Mouse (Mus musculus) forebrain, embryonic 12.5 days (tissue): ENCODE measurements around the gene Glrx. TPM values are rescaled to one million over a fixed set of nuclear protein-coding genes. Genes with fewer than 3 reads are reported as not detected.
"Not testable (repeated sequence)": the region's sequence is repeated elsewhere in the genome, so short reads cannot be mapped to it uniquely, and the experiment has no call there.

Source experiments
- ATAC-seq: fragments of 200-750 bp; cut with Nextera tagmentation; 2 replicates; pipeline ENCODE4 v1.8.0; 2017; ENCODE audit warnings: moderate TSS enrichment; ENCODE audit not compliant: low FRiP score
- H3K27ac ChIP-seq: fragments of 300-500 bp; sonication (generic); 2 replicates; pipeline ENCODE4 v1.5.1; 2016; ENCODE audit warnings: mild to moderate bottlenecking
- H3K27me3 ChIP-seq: fragments of 300-500 bp; sonication (generic); 2 replicates; pipeline ENCODE4 v1.6.1; 2016; ENCODE audit warnings: mild to moderate bottlenecking
- H3K36me3 ChIP-seq: fragments of 300-500 bp; sonication (generic); replicated peaks from 2 replicates; pipeline ENCODE4 v1.6.1; 2016; ENCODE audit warnings: mild to moderate bottlenecking
- H3K4me1 ChIP-seq: fragments of 300-500 bp; sonication (generic); 2 replicates; pipeline ENCODE4 v1.6.1; 2016
- H3K4me2 ChIP-seq: fragments of 300-500 bp; sonication (generic); 2 replicates; pipeline ENCODE4 v1.6.1; 2016; ENCODE audit warnings: mild to moderate bottlenecking, moderate library complexity
- H3K4me3 ChIP-seq: fragments of 300-500 bp; sonication (generic); replicated peaks from 2 replicates; pipeline ENCODE4 v1.5.1; 2016; ENCODE audit warnings: mild to moderate bottlenecking
- H3K9ac ChIP-seq: fragments of 300-500 bp; sonication (generic); 2 replicates; pipeline ENCODE4 v1.6.1; 2016; ENCODE audit warnings: mild to moderate bottlenecking
- H3K9me3 ChIP-seq: fragments of 300-500 bp; sonication (generic); 2 replicates; pipeline ENCODE4 v1.6.1; 2016
- WGBS: fragments of 180-500 bp; shearing (Covaris S2); methylation state at CpG from one replicate; pipeline ENCODE4 v1.1.7; 2016; 5-methylcytosine and 5-hydroxymethylcytosine counted together
- polyA plus RNA-seq: library from polyadenylated mRNA; unstranded; fragments of >200 nt; fragmentation: Nextera tagmentation; extraction: Ambion mirVana; gene quantifications from 2 replicates; pipeline ENCODE4 v1.2.1, GENCODE M21; 2016

Gene Glrx
- polyA plus RNA-seq, 1 experiment from 2014 or later, result 27.8 TPM

DNA sequence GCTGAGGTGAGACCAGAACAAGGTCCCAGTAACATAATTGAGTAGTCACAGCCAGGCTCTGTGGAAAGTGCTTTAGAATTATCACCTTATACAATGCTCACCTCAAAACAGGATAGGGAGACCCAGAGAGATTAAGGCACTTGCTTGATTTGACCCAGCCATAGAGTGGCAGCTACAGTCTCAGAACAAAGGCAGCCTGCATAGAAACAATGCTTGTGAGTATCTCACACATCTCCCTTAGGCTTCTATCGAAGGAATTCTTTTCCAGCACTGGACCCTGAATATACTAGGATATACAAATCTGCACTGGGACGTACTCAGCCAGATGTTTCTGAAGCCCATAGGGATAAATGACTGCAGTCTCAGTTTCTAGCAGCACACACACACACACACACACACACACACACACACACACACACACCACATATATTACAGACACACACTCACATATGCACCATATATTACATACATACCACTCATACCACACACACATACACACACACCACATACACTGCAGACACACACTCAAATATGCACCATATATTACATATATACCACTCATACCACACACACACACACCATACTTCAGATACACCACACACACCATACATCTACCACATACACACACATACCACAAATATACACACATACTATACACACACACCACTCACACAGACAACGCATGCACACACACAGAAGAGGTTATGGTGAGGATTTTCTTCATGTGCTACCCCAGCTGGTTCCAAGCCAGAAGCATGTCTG is 20.5 kb upstream of the Glrx start:
- WGBS, result 48% methylated on average over 3 of the region's 3 CpGs
- Histone ChIP-seq H3K27me3 (no peaks in the 10 kb centered on the region), H3K36me3 (no peaks in the 10 kb centered on the region), H3K9ac (no peak overlapping the region), H3K9me3 (no peaks in the 10 kb centered on the region), H3K4me1 (peaks cover 5% of the 10 kb centered on the region; the same call in 1 of the 2 replicates), H3K27ac (no peak overlapping the region), H3K4me2 (no peak overlapping the region), H3K4me3 (no peak overlapping the region)
- ATAC-seq, result no peak

- ATAC-seq, result no peak
- no peak overlapping the region for H3K9ac ChIP-seq
- H3K9me3 ChIP-seq, result no peaks in the 10 kb centered on the region
- no peaks in the 10 kb centered on the region for H3K36me3 ChIP-seq
- H3K4me3 ChIP-seq, result no peak overlapping the region
- H3K27ac ChIP-seq, result no peak overlapping the region
- H3K4me1 ChIP-seq, result peaks cover 5% of the 10 kb centered on the region; the same call in 1 of the 2 replicates
- H3K4me2 ChIP-seq, result no peak overlapping the region
- no peaks in the 10 kb centered on the region for H3K27me3 ChIP-seq
Observed at GRCm38 (mm10) chr13:75819898-75820297, 19.8 kb upstream of the Glrx start.

- not testable (repeated sequence) for ATAC-seq, H3K9ac ChIP-seq, H3K27ac ChIP-seq, H3K4me3 ChIP-seq, H3K36me3 ChIP-seq, H3K4me1 ChIP-seq, H3K9me3 ChIP-seq, H3K4me2 ChIP-seq, H3K27me3 ChIP-seq
- 88% methylated on average over 4 of the region's 4 CpGs for WGBS
Observed at GRCm38 (mm10) chr13:75822366-75822765, 17.3 kb upstream of the Glrx start.

- H3K9me3 ChIP-seq, result no peaks in the 10 kb centered on the region
- no peaks in the 10 kb centered on the region for H3K27me3 ChIP-seq
- H3K4me2 ChIP-seq, result no peak overlapping the region
- no peak overlapping the region for H3K9ac ChIP-seq
- ATAC-seq, result no peak
- no peak overlapping the region for H3K27ac ChIP-seq
- no peaks in the 10 kb centered on the region for H3K36me3 ChIP-seq
- 93% methylated on average over 9 of the region's 9 CpGs for WGBS
- H3K4me3 ChIP-seq, result no peak overlapping the region
- H3K4me1 ChIP-seq, result peaks cover 4% of the 10 kb centered on the region; the same call in 1 of the 2 replicates
Observed at GRCm38 (mm10) chr13:75823201-75823600, 16.5 kb upstream of the Glrx start.

GRCm38 (mm10) chr13:75824611-75825319 is 14.9 kb upstream of the Glrx start:
- H3K9ac ChIP-seq, result no peak overlapping the region
- H3K9me3 ChIP-seq, result no peaks in the 10 kb centered on the region
- ATAC-seq, result no peak
- H3K36me3 ChIP-seq, result no peaks in the 10 kb centered on the region
- no peaks in the 10 kb centered on the region for H3K27me3 ChIP-seq
- H3K4me3 ChIP-seq, result no peak overlapping the region
- no peak overlapping the region for H3K4me2 ChIP-seq
- H3K4me1 ChIP-seq, result no peaks in the 10 kb centered on the region
- WGBS, result 84% methylated on average over 5 of the region's 5 CpGs
- H3K27ac ChIP-seq, result no peak overlapping the region

- no peaks in the 10 kb centered on the region for H3K4me1 ChIP-seq
- no peaks in the 10 kb centered on the region for H3K9me3 ChIP-seq
- H3K27ac ChIP-seq, result no peak overlapping the region
- 86% methylated on average over 1 of the region's 1 CpGs for WGBS
- no peak overlapping the region for H3K4me3 ChIP-seq
- no peaks in the 10 kb centered on the region for H3K27me3 ChIP-seq
- ATAC-seq, result no peak
- no peaks in the 10 kb centered on the region for H3K36me3 ChIP-seq
- no peak overlapping the region for H3K9ac ChIP-seq
- no peak overlapping the region for H3K4me2 ChIP-seq
Observed at GRCm38 (mm10) chr13:75825388-75825787, 14.3 kb upstream of the Glrx start.

DNA sequence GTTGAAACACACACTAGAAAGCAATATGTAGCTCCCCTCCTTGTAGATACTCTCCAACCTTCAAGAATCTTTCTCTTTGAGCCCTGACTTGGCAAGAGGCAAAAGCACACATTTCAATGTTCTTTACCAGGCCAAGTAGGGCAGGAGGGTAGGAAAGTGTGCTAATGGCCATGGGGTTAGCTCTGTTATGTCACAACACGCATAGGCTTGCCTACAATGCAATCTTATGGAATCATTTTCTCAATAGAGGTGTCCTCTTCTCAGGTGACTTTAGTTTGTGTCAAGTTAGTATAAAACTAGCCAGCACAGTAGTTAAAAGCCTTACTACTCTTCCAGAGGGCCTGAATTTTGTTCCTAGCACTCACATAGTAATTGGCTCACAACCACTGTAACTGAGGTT is 9.0 kb upstream of the Glrx start:
- H3K4me1 ChIP-seq, result no peaks in the 10 kb centered on the region
- no peaks in the 10 kb centered on the region for H3K9me3 ChIP-seq
- H3K9ac ChIP-seq, result no peak overlapping the region
- H3K36me3 ChIP-seq, result no peaks in the 10 kb centered on the region
- H3K4me3 ChIP-seq, result no peak overlapping the region
- H3K27ac ChIP-seq, result no peak overlapping the region
- 77% methylated on average over 1 of the region's 1 CpGs for WGBS
- H3K4me2 ChIP-seq, result no peak overlapping the region
- ATAC-seq, result no peak
- H3K27me3 ChIP-seq, result no peaks in the 10 kb centered on the region

DNA sequence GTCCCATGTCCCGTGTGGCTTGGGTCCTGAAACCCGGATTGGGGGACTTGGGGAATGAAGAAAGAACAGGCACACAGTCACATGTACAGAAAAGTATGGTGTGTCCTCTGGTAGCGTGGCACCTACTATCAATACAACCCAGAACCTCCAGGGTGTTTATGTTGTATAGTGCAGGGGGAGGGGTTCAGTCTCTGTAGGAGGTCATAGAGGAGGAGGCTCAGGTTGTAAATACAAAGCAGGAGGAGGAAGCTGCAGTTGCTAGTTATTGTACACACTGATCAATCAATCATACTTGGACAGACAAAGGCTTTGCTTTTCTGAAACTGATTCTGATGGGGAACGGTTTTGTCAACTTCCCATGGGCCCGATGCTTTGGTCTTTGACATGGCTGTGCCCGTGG is 8.0 kb upstream of the Glrx start:
- no peaks in the 10 kb centered on the region for H3K4me1 ChIP-seq
- H3K27ac ChIP-seq, result no peak overlapping the region
- no peak for ATAC-seq
- 84% methylated on average over 6 of the region's 6 CpGs for WGBS
- no peak overlapping the region for H3K4me3 ChIP-seq
- H3K27me3 ChIP-seq, result no peaks in the 10 kb centered on the region
- H3K9ac ChIP-seq, result no peak overlapping the region
- no peak overlapping the region for H3K4me2 ChIP-seq
- H3K36me3 ChIP-seq, result no peaks in the 10 kb centered on the region
- H3K9me3 ChIP-seq, result no peaks in the 10 kb centered on the region

DNA sequence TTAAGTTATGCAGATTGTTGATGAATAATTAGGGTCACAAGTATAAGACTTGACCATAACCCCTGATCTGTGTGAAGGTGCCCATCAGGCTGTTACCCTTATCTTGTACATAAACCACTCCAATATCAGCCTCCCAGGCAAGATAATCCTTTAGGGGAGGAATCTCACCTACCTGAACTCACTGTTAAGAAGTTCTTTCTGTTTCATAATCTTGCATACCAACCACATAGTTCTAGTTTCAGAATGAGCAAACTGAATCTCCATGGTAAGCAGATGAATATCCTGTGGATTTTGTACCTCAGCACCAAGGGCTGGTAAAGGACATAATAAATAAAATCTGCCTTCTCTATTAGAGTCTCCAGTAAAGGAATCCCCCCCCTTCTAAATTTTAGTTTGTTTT is 7.0 kb upstream of the Glrx start:
- no peaks in the 10 kb centered on the region for H3K27me3 ChIP-seq
- H3K9me3 ChIP-seq, result no peaks in the 10 kb centered on the region
- H3K27ac ChIP-seq, result no peak overlapping the region
- no peak overlapping the region for H3K4me2 ChIP-seq
- ATAC-seq, result no peak
- H3K4me1 ChIP-seq, result no peaks in the 10 kb centered on the region
- H3K9ac ChIP-seq, result no peak overlapping the region
- H3K4me3 ChIP-seq, result no peak overlapping the region
- H3K36me3 ChIP-seq, result no peaks in the 10 kb centered on the region

DNA sequence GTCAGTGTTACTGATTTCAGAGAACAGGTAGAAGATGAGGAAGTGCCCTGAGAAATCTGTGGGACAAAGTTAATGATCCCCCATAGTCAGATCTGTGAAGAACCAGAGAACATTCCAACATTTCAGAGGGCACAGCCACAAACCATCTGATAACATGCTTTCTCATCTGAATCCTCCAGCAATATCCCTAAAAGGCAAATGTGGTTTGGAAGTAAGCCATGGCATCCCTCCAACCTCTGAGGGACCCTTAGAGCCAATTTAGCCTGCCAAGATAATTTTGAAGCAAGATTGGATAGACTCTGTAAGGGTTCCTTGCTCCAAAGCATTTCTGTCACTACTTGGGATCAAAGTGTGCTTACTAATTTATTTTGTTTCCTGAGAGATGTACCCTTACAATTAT is 6.2 kb upstream of the Glrx start:
- no peak for ATAC-seq
- no peaks in the 10 kb centered on the region for H3K36me3 ChIP-seq

DNA sequence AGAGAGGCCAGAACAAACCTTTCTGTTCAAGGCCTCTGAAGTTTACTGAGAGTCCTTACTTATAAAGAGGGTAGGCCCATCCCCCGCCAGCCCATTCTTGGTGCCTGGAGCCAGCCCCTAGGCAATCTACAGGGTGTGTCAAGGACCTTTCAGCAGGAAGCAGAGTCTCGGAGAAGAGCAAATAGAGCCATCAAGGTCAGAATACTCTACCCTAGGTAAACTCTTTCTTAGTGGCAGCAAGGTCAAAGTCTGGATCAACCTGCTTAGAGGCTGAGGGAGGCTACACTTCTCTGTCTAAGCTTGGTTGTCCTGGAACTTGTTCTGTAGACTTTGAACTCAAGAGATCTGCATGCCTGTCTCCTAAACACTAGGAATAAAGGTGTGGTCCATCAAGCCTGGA is 4.2 kb upstream of the Glrx start:
- no peak overlapping the region for H3K27ac ChIP-seq
- no peak for ATAC-seq
- WGBS, result 77% methylated on average over 2 of the region's 2 CpGs
- H3K9me3 ChIP-seq, result no peaks in the 10 kb centered on the region
- no peak overlapping the region for H3K9ac ChIP-seq
- no peaks in the 10 kb centered on the region for H3K36me3 ChIP-seq
- H3K4me1 ChIP-seq, result peaks cover 4% of the 10 kb centered on the region
- no peak overlapping the region for H3K4me2 ChIP-seq
- no peaks in the 10 kb centered on the region for H3K27me3 ChIP-seq
- H3K4me3 ChIP-seq, result no peak overlapping the region

More for the DNA sequence above, 6.2 kb upstream of the Glrx start:
- no peak overlapping the region for H3K4me2 ChIP-seq
- H3K4me3 ChIP-seq, result no peak overlapping the region
- H3K27ac ChIP-seq, result no peak overlapping the region
- no peaks in the 10 kb centered on the region for H3K9me3 ChIP-seq
- no peaks in the 10 kb centered on the region for H3K27me3 ChIP-seq
- no peak overlapping the region for H3K9ac ChIP-seq
- no peaks in the 10 kb centered on the region for H3K4me1 ChIP-seq

- no peak for ATAC-seq
- Histone ChIP-seq H3K4me1 (peaks cover 23% of the 10 kb centered on the region), H3K9ac (no peak overlapping the region), H3K9me3 (no peaks in the 10 kb centered on the region), H3K27ac (no peak overlapping the region), H3K27me3 (no peaks in the 10 kb centered on the region), H3K36me3 (no peaks in the 10 kb centered on the region), H3K4me2 (no peak overlapping the region), H3K4me3 (no peak overlapping the region)
- WGBS, result 99% methylated on average over 4 of the region's 4 CpGs
Observed at GRCm38 (mm10) chr13:75838506-75838905, 1.2 kb upstream of the Glrx start.

- no peaks in the 10 kb centered on the region for H3K36me3 ChIP-seq
- no peaks in the 10 kb centered on the region for H3K9me3 ChIP-seq
- peaks cover 23% of the 10 kb centered on the region for H3K4me1 ChIP-seq
- H3K4me3 ChIP-seq, result peak overlapping the region; percentile 47
- H3K27ac ChIP-seq, result no peak overlapping the region
- no peaks in the 10 kb centered on the region for H3K27me3 ChIP-seq
- peak overlapping the region; percentile 73 for H3K4me2 ChIP-seq
- no peak for ATAC-seq
- peak overlapping the region; percentile 49 for H3K9ac ChIP-seq
- 53% methylated on average over 6 of the region's 6 CpGs for WGBS
Observed at GRCm38 (mm10) chr13:75840752-75841285, 1.2 kb downstream of the Glrx start.
